Mouse (Mus musculus): Measurements from ENCODE around the gene Spata20. TPM values are rescaled to one million over a fixed set of nuclear protein-coding genes. Genes with fewer than 3 reads are reported as not detected.

The Spata20 gene
- polyA plus RNA-seq, 1 experiment from 2014 or later: not detected

DNA sequence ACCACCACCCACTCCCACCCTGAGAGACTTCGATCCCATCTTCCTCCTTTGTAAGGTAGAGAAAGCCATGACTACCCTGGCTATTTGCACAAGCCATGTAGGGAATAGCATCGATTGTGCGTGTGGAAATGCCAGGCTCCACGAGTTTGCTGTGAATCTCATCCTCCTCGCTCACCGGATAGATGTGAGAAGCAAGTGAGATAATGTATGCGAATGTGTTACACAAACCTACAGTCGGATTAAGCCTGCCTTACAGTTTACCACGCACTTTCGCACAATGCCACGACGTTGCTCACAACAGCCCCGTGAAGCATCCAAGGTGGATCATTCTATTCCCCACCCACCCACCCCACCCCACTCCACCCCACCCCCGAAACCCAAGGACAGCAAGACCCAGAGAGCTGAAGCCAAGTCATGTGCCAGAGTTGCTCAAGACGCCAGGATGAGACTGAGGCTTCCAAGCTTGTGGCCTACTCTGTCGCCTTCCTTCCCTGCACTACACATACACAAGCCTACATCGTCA lies 19.6 kb downstream of the Spata20 start:
- Histone ChIP-seq H3K36me3 (ENCODE audit: control insufficient read depth, insufficient read depth) (no peaks in the 10 kb centered on the region), H3K9ac (ENCODE audit: low read depth, low read length) (no peak overlapping the region), H3K9me3 (replicated peaks; ENCODE audit: control insufficient read depth, low read length) (no peaks in the 10 kb centered on the region), H3K27ac (ENCODE audit: low read length) (no peak overlapping the region), H3K4me1 (ENCODE audit: control insufficient read depth, low read depth, low read length) (no peaks in the 10 kb centered on the region; the same call in 1 of the 2 replicates), H3K4me2 (ENCODE audit: low read depth, low read length) (no peak overlapping the region), H3K27me3 (ENCODE audit: control insufficient read depth, insufficient read depth, low read depth, low read length) (peaks cover 17% of the 10 kb centered on the region), H3K4me3 (ENCODE audit: low read depth, low read length) (no peak overlapping the region)
- 68% methylated on average over 17 of the region's 17 CpGs for WGBS (ENCODE audit: insufficient replicate concordance)
- ATAC-seq (ENCODE audit: low read depth): no peak

- 31% methylated on average over 2 of the region's 2 CpGs for WGBS (ENCODE audit: insufficient replicate concordance)
- H3K9me3 ChIP-seq (replicated peaks; ENCODE audit: control insufficient read depth, low read length): no peaks in the 10 kb centered on the region
- no peak overlapping the region for H3K4me2 ChIP-seq (ENCODE audit: low read depth, low read length)
- H3K36me3 ChIP-seq (ENCODE audit: control insufficient read depth, insufficient read depth): no peaks in the 10 kb centered on the region
- H3K4me3 ChIP-seq (ENCODE audit: low read depth, low read length): no peak overlapping the region
- peaks cover 5% of the 10 kb centered on the region for H3K27me3 ChIP-seq (ENCODE audit: control insufficient read depth, insufficient read depth, low read depth, low read length)
- ATAC-seq (ENCODE audit: low read depth): no peak
- H3K9ac ChIP-seq (ENCODE audit: low read depth, low read length): no peak overlapping the region
- H3K27ac ChIP-seq (ENCODE audit: low read length): no peak overlapping the region
- no peaks in the 10 kb centered on the region; the same call in 1 of the 2 replicates for H3K4me1 ChIP-seq (ENCODE audit: control insufficient read depth, low read depth, low read length)
Measured at GRCm38 (mm10) chr11:94464170-94464569, 21.8 kb downstream of the Spata20 start.

DNA sequence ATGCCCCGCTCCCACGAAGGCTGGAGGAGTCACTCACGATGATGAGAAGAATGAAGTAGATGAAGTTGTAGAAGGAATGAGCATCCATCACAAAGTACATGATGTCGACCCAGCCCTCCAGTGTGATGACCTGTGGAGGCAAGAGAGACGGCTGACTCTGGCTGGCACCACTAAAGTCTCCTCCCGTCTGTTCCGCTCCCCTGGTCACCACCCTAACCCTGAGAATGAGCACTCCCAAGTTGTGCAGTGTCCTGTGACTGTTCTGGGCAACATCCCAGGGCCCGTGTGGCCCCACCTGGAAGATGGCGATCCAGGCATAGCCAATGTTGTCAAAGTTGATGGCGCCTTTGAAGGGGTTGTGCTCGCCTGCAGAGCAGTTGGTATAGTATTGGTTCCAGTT lies 24.1 kb downstream of the Spata20 start:
- Histone ChIP-seq H3K4me3 (ENCODE audit: low read depth, low read length) (no peak overlapping the region), H3K27ac (ENCODE audit: low read length) (no peak overlapping the region), H3K9me3 (replicated peaks; ENCODE audit: control insufficient read depth, low read length) (no peaks in the 10 kb centered on the region), H3K9ac (ENCODE audit: low read depth, low read length) (no peak overlapping the region), H3K27me3 (ENCODE audit: control insufficient read depth, insufficient read depth, low read depth, low read length) (peaks cover 3% of the 10 kb centered on the region), H3K4me2 (ENCODE audit: low read depth, low read length) (no peak overlapping the region), H3K36me3 (ENCODE audit: control insufficient read depth, insufficient read depth) (no peaks in the 10 kb centered on the region), H3K4me1 (ENCODE audit: control insufficient read depth, low read depth, low read length) (peaks cover 5% of the 10 kb centered on the region)
- 75% methylated on average over 11 of the region's 11 CpGs for WGBS (ENCODE audit: insufficient replicate concordance)
- ATAC-seq (ENCODE audit: low read depth): no peak

GRCm38 (mm10) chr11:94457001-94457400 lies 29.0 kb downstream of the Spata20 start:
- no peaks in the 10 kb centered on the region for H3K36me3 ChIP-seq (ENCODE audit: control insufficient read depth, insufficient read depth)
- no peak overlapping the region for H3K9ac ChIP-seq (ENCODE audit: low read depth, low read length)
- H3K4me1 ChIP-seq (ENCODE audit: control insufficient read depth, low read depth, low read length): peaks cover 22% of the 10 kb centered on the region
- no peak for ATAC-seq (ENCODE audit: low read depth)
- no peaks in the 10 kb centered on the region for H3K9me3 ChIP-seq (replicated peaks; ENCODE audit: control insufficient read depth, low read length)
- WGBS (ENCODE audit: insufficient replicate concordance): 74% methylated on average over 15 of the region's 15 CpGs
- peaks cover 2% of the 10 kb centered on the region; the same call in 1 of the 2 replicates for H3K27me3 ChIP-seq (ENCODE audit: control insufficient read depth, insufficient read depth, low read depth, low read length)
- peak overlapping the region; percentile 54; the same call in 1 of the 2 replicates for H3K4me2 ChIP-seq (ENCODE audit: low read depth, low read length)
- H3K4me3 ChIP-seq (ENCODE audit: low read depth, low read length): no peak overlapping the region
- peak overlapping the region; percentile 57; the same call in 1 of the 2 replicates for H3K27ac ChIP-seq (ENCODE audit: low read length)

DNA sequence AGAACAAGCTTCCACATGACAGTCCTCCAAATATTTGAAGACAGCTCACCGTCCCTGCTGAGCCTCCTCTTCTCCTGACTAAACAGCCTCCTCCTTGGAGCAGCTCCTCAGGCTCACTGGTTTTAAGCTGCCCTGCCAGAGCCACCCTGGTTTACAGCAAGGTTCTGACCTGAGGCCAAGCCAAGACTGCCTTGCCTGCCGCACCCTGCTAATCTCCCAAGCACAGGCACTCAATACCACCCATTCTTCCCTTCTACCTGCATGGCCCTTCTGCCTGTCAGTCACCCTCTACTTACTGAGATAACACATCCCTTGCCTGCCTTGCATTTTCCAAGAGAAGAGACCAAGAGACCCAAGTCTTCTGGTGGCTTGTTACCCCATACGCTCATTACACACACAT lies 29.6 kb downstream of the Spata20 start:
- peak; percentile 95 for ATAC-seq (ENCODE audit: low read depth)
- H3K4me2 ChIP-seq (ENCODE audit: low read depth, low read length): peak overlapping the region; percentile 54
- peaks cover 22% of the 10 kb centered on the region for H3K4me1 ChIP-seq (ENCODE audit: control insufficient read depth, low read depth, low read length)
- WGBS (ENCODE audit: insufficient replicate concordance): 34% methylated on average over 3 of the region's 3 CpGs
- peak overlapping the region; percentile 52 for H3K9ac ChIP-seq (ENCODE audit: low read depth, low read length)
- peak overlapping the region; percentile 53 for H3K4me3 ChIP-seq (ENCODE audit: low read depth, low read length)
- peak overlapping the region; percentile 83 for H3K27ac ChIP-seq (ENCODE audit: low read length)
- H3K9me3 ChIP-seq (replicated peaks; ENCODE audit: control insufficient read depth, low read length): no peaks in the 10 kb centered on the region
- peaks cover 2% of the 10 kb centered on the region; the same call in 1 of the 2 replicates for H3K27me3 ChIP-seq (ENCODE audit: control insufficient read depth, insufficient read depth, low read depth, low read length)
- no peaks in the 10 kb centered on the region for H3K36me3 ChIP-seq (ENCODE audit: control insufficient read depth, insufficient read depth)

DNA sequence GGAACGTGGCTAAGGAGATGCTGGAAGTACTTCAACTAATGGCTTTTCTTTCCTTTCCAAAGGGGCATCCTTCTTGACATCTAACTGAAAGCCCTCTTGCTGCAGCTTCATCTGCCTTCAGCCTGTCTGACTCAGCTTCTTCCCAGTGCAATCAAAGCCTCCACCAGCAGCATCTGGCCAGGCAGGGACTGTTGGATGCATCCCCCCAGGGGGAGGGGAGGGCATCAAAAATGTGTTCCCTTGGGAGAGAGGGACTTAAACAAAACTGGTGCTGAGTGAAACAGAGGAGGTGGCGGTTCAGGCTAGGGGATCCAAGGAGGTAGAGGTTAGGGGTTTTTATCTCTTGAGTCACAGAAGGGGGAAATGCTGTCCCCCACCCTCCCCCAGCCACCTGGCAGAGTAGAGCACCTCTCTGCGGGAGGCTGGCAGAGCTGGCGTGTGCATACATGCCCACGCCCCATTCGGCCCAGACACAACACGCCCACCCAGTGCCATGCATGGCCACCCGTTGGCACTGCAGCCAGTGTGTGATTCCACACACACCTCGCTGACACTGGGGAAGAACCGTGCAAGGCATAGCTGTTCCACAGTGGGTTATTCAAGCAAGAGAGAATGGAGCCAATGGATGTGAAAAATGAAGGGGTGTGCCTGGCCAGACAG lies 30.7 kb downstream of the Spata20 start:
- Histone ChIP-seq H3K36me3 (ENCODE audit: control insufficient read depth, insufficient read depth) (no peaks in the 10 kb centered on the region), H3K9ac (ENCODE audit: low read depth, low read length) (peak overlapping the region; percentile 37), H3K4me1 (ENCODE audit: control insufficient read depth, low read depth, low read length) (peaks cover 22% of the 10 kb centered on the region), H3K9me3 (replicated peaks; ENCODE audit: control insufficient read depth, low read length) (no peaks in the 10 kb centered on the region), H3K27me3 (ENCODE audit: control insufficient read depth, insufficient read depth, low read depth, low read length) (peaks cover 2% of the 10 kb centered on the region; the same call in 1 of the 2 replicates), H3K4me2 (ENCODE audit: low read depth, low read length) (peak overlapping the region; percentile 54), H3K27ac (ENCODE audit: low read length) (peak overlapping the region; percentile 83; the same call in 1 of the 2 replicates), H3K4me3 (ENCODE audit: low read depth, low read length) (peak overlapping the region; percentile 53)
- peak; percentile 50; the same call in 1 of the 2 replicates for ATAC-seq (ENCODE audit: low read depth)
- 51% methylated on average over 10 of the region's 10 CpGs for WGBS (ENCODE audit: insufficient replicate concordance)

- Histone ChIP-seq H3K4me2 (ENCODE audit: low read depth, low read length) (peak overlapping the region; percentile 54), H3K9ac (ENCODE audit: low read depth, low read length) (no peak overlapping the region)
- ATAC-seq (ENCODE audit: low read depth): no peak
Measured at GRCm38 (mm10) chr11:94454756-94455155, 31.2 kb downstream of the Spata20 start.

GRCm38 (mm10) chr11:94451091-94451773 lies 34.7 kb downstream of the Spata20 start:
- Histone ChIP-seq H3K27ac (ENCODE audit: low read length) (no peak overlapping the region), H3K27me3 (ENCODE audit: control insufficient read depth, insufficient read depth, low read depth, low read length) (peaks cover 2% of the 10 kb centered on the region; the same call in 1 of the 2 replicates), H3K4me2 (ENCODE audit: low read depth, low read length) (no peak overlapping the region), H3K9ac (ENCODE audit: low read depth, low read length) (no peak overlapping the region), H3K4me1 (ENCODE audit: control insufficient read depth, low read depth, low read length) (peaks cover 14% of the 10 kb centered on the region), H3K9me3 (replicated peaks; ENCODE audit: control insufficient read depth, low read length) (no peaks in the 10 kb centered on the region), H3K36me3 (ENCODE audit: control insufficient read depth, insufficient read depth) (no peaks in the 10 kb centered on the region), H3K4me3 (ENCODE audit: low read depth, low read length) (no peak overlapping the region)
- no peak for ATAC-seq (ENCODE audit: low read depth)
- WGBS (ENCODE audit: insufficient replicate concordance): 57% methylated on average over 12 of the region's 12 CpGs

More at GRCm38 (mm10) chr11:94454756-94455155, 31.2 kb downstream of the Spata20 start:
- peaks cover 2% of the 10 kb centered on the region; the same call in 1 of the 2 replicates for H3K27me3 ChIP-seq (ENCODE audit: control insufficient read depth, insufficient read depth, low read depth, low read length)
- no peak overlapping the region for H3K27ac ChIP-seq (ENCODE audit: low read length)
- H3K9me3 ChIP-seq (replicated peaks; ENCODE audit: control insufficient read depth, low read length): no peaks in the 10 kb centered on the region
- H3K36me3 ChIP-seq (ENCODE audit: control insufficient read depth, insufficient read depth): no peaks in the 10 kb centered on the region
- H3K4me1 ChIP-seq (ENCODE audit: control insufficient read depth, low read depth, low read length): peaks cover 22% of the 10 kb centered on the region
- WGBS (ENCODE audit: insufficient replicate concordance): 50% methylated on average over 5 of the region's 5 CpGs
- peak overlapping the region; percentile 53 for H3K4me3 ChIP-seq (ENCODE audit: low read depth, low read length)

DNA sequence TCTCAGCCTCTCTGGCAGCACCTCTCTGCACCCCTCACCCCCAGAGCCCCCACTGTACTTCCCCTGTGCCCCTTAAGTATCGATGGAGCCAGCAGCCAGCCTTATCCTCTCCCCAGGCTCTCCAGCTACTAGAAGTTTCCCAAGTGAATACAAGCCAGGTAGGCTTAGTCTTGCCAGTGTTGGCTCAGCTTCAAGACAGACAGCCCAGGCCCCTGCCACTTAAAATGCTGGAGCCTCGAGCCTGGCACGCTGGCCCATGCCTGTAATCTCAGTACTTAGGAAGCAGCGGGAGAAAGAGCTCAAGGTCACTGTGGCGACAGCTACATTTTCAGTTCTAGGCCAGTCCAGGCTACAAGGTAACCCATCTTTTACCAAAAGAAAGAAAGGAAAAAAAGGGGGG lies 36.1 kb downstream of the Spata20 start:
- no peaks in the 10 kb centered on the region for H3K27me3 ChIP-seq (ENCODE audit: control insufficient read depth, insufficient read depth, low read depth, low read length)
- H3K36me3 ChIP-seq (ENCODE audit: control insufficient read depth, insufficient read depth): no peaks in the 10 kb centered on the region
- ATAC-seq (ENCODE audit: low read depth): no peak
- 46% methylated on average over 5 of the region's 5 CpGs for WGBS (ENCODE audit: insufficient replicate concordance)
- no peaks in the 10 kb centered on the region for H3K9me3 ChIP-seq (replicated peaks; ENCODE audit: control insufficient read depth, low read length)
- no peak overlapping the region for H3K27ac ChIP-seq (ENCODE audit: low read length)
- H3K9ac ChIP-seq (ENCODE audit: low read depth, low read length): no peak overlapping the region
- H3K4me2 ChIP-seq (ENCODE audit: low read depth, low read length): no peak overlapping the region
- H3K4me1 ChIP-seq (ENCODE audit: control insufficient read depth, low read depth, low read length): peaks cover 4% of the 10 kb centered on the region
- no peak overlapping the region for H3K4me3 ChIP-seq (ENCODE audit: low read depth, low read length)

All from liver, embryonic 16.5 days (tissue).